Mouse (Mus musculus) E14TG2a.4 (cell line): ENCODE measurements at regions not wholly inside any gene's neighbourhood (a gene's known extent, or its start where the extent isn't known, plus 50 kb on each side); places are given as distances from the start of the nearest gene placed in this dataset.

Source experiments
- H3K27me3 ChIP-seq: 2 replicates; pipeline ENCODE4 v1.6.1; 2014; ENCODE audit warnings: low read length, control low read depth; ENCODE audit not compliant: insufficient read depth
- H3K36me3 ChIP-seq: 2 replicates; pipeline ENCODE4 v1.6.1; 2014; ENCODE audit warnings: low read length, control low read depth; ENCODE audit not compliant: insufficient read depth
- H3K4me1 ChIP-seq: replicated peaks from 2 replicates; pipeline ENCODE4 v1.6.1; 2014; ENCODE audit warnings: low read depth, low read length, control low read depth
- H3K4me3 ChIP-seq: replicated peaks from 2 replicates; pipeline ENCODE4 v1.5.1; 2014; ENCODE audit warnings: mild to moderate bottlenecking, low read length
- H3K9me3 ChIP-seq: 2 replicates; pipeline ENCODE4 v1.6.1; 2014; ENCODE audit warnings: low read length, control low read depth
- CTCF ChIP-seq: conservative IDR thresholded peaks from 2 replicates; pipeline ENCODE4 v1.5.1; 2014; ENCODE audit warnings: low read length
- NANOG ChIP-seq: IDR thresholded peaks from 2 replicates; pipeline ENCODE4 v1.6.1; 2014; ENCODE audit warnings: borderline replicate concordance, low read length, mixed read lengths
- POU5F1 ChIP-seq: IDR thresholded peaks from 2 replicates; pipeline ENCODE4 v1.6.1; 2014; ENCODE audit warnings: low read length, borderline replicate concordance

GRCm38 (mm10) chr11:6952787-6953186 is 110.5 kb upstream of the Adcy1 start:
- Histone ChIP-seq H3K27me3 (no peaks in the 10 kb centered on the region), H3K4me3 (no peak overlapping the region), H3K4me1 (no peaks in the 10 kb centered on the region), H3K36me3 (no peaks in the 10 kb centered on the region), H3K9me3 (no peaks in the 10 kb centered on the region)
- TF ChIP-seq NANOG = no peak
- TF ChIP-seq POU5F1 = no peak
- TF ChIP-seq CTCF = no peak

GRCm38 (mm10) chr11:6951361-6951760 is 111.9 kb upstream of the Adcy1 start:
- Histone ChIP-seq H3K4me1 (no peaks in the 10 kb centered on the region), H3K27me3 (no peaks in the 10 kb centered on the region), H3K9me3 (no peaks in the 10 kb centered on the region), H3K36me3 (no peaks in the 10 kb centered on the region), H3K4me3 (no peak overlapping the region)
- TF ChIP-seq POU5F1 (no peak), CTCF (no peak), NANOG (no peak)

- H3K9me3 ChIP-seq = no peaks in the 10 kb centered on the region
- no peaks in the 10 kb centered on the region for H3K4me1 ChIP-seq
- TF ChIP-seq NANOG (no peak), POU5F1 (no peak), CTCF (no peak)
- H3K4me3 ChIP-seq = no peak overlapping the region
- no peaks in the 10 kb centered on the region for H3K27me3 ChIP-seq
- no peaks in the 10 kb centered on the region for H3K36me3 ChIP-seq
These were observed 111.6 kb upstream of the Gm11983 start for GRCm38 (mm10) chr11:6949051-6949450.

GRCm38 (mm10) chr11:6934157-6934556 is 96.7 kb upstream of the Gm11983 start:
- TF ChIP-seq POU5F1 (no peak), CTCF (no peak), NANOG (no peak)
- H3K27me3 ChIP-seq = no peaks in the 10 kb centered on the region

GRCm38 (mm10) chr11:6926036-6926435 is 88.6 kb upstream of the Gm11983 start:
- no peak overlapping the region for H3K4me3 ChIP-seq
- H3K27me3 ChIP-seq = no peaks in the 10 kb centered on the region
- H3K4me1 ChIP-seq = peaks cover 23% of the 10 kb centered on the region
- H3K36me3 ChIP-seq = no peaks in the 10 kb centered on the region
- H3K9me3 ChIP-seq = peaks cover 20% of the 10 kb centered on the region
- TF ChIP-seq POU5F1 (no peak), NANOG (no peak), CTCF (no peak)

More at GRCm38 (mm10) chr11:6934157-6934556, 96.7 kb upstream of the Gm11983 start:
- no peaks in the 10 kb centered on the region for H3K36me3 ChIP-seq
- no peaks in the 10 kb centered on the region; the same call in 1 of the 2 replicates for H3K9me3 ChIP-seq
- H3K4me1 ChIP-seq = no peaks in the 10 kb centered on the region
- H3K4me3 ChIP-seq = no peak overlapping the region

GRCm38 (mm10) chr11:6924476-6924875 is 87.0 kb upstream of the Gm11983 start:
- TF ChIP-seq POU5F1 = no peak
- no peak for TF ChIP-seq CTCF
- no peak for TF ChIP-seq NANOG
- peaks cover 23% of the 10 kb centered on the region for H3K4me1 ChIP-seq
- peaks cover 30% of the 10 kb centered on the region for H3K9me3 ChIP-seq
- no peaks in the 10 kb centered on the region for H3K36me3 ChIP-seq
- H3K4me3 ChIP-seq = no peak overlapping the region; the same call in 1 of the 2 replicates
- no peaks in the 10 kb centered on the region for H3K27me3 ChIP-seq

GRCm38 (mm10) chr11:6923917-6924316 is 86.5 kb upstream of the Gm11983 start:
- Histone ChIP-seq H3K4me1 (peaks cover 23% of the 10 kb centered on the region), H3K36me3 (no peaks in the 10 kb centered on the region), H3K4me3 (peak overlapping the region; percentile 20; the same call in 1 of the 2 replicates), H3K27me3 (no peaks in the 10 kb centered on the region), H3K9me3 (peaks cover 30% of the 10 kb centered on the region)
- TF ChIP-seq NANOG (no peak), CTCF (no peak), POU5F1 (no peak)

- Histone ChIP-seq H3K27me3 (no peaks in the 10 kb centered on the region), H3K9me3 (peaks cover 41% of the 10 kb centered on the region), H3K4me1 (peaks cover 6% of the 10 kb centered on the region), H3K4me3 (no peak overlapping the region), H3K36me3 (no peaks in the 10 kb centered on the region)
- no peak for TF ChIP-seq NANOG
- peak; percentile 91 for TF ChIP-seq CTCF
These were observed 81.1 kb upstream of the Gm11983 start for GRCm38 (mm10) chr11:6918546-6918945.

- H3K4me1 ChIP-seq = peaks cover 28% of the 10 kb centered on the region
- H3K9me3 ChIP-seq = no peaks in the 10 kb centered on the region
- no peaks in the 10 kb centered on the region for H3K27me3 ChIP-seq
- H3K4me3 ChIP-seq = no peak overlapping the region
- TF ChIP-seq POU5F1 = no peak
- no peak for TF ChIP-seq NANOG
- no peaks in the 10 kb centered on the region for H3K36me3 ChIP-seq
These were observed 68.2 kb upstream of the Gm11983 start for GRCm38 (mm10) chr11:6905630-6906029.
